Mouse (Mus musculus) urinary bladder, postnatal 10 days (tissue): Measurements from ENCODE around the gene Ctps2.

Experiments
- DNase-seq: peaks from one replicate; pipeline ENCODE4 v3.0.0; 2022; ENCODE audit warnings: low spot score

The Ctps2 gene

GRCm38 (mm10) chrX:162976194-162976593 is 75.2 kb downstream of the Ctps2 start:
- DNase-seq, result no peak

GRCm38 (mm10) chrX:162986876-162987495 is 85.9 kb downstream of the Ctps2 start:
- no peak for DNase-seq

GRCm38 (mm10) chrX:162991396-162991795 is 90.4 kb downstream of the Ctps2 start:
- no peak for DNase-seq

- no peak for DNase-seq
Observed at GRCm38 (mm10) chrX:162992121-162992520, 91.1 kb downstream of the Ctps2 start.

GRCm38 (mm10) chrX:163027864-163028263 is 126.8 kb downstream of the Ctps2 start:
- DNase-seq, result no peak

GRCm38 (mm10) chrX:163038767-163039166 is 137.7 kb downstream of the Ctps2 start:
- DNase-seq, result no peak

GRCm38 (mm10) chrX:163042771-163043170 is 141.7 kb downstream of the Ctps2 start:
- no peak for DNase-seq

- no peak for DNase-seq
Observed at GRCm38 (mm10) chrX:163063936-163064335, 162.9 kb downstream of the Ctps2 start.
